Mouse (Mus musculus) myocyte (in vitro differentiated cells): Measurements from ENCODE around the gene Tnfsf13.

Experiments used
- E2F4 ChIP-seq: IDR thresholded peaks from one replicate; pipeline ENCODE4 v1.6.1; 2011; ENCODE audit warnings: mild to moderate bottlenecking, control low read depth, moderate library complexity; ENCODE audit not compliant: insufficient read depth
- MAX ChIP-seq: IDR thresholded peaks from one replicate; pipeline ENCODE4 v1.6.1; 2011; ENCODE audit warnings: low read depth, mild to moderate bottlenecking, control low read depth
- POLR2A ChIP-seq: IDR thresholded peaks from one replicate; pipeline ENCODE4 v1.6.1; 2011; ENCODE audit warnings: low read depth, mild to moderate bottlenecking, control low read depth, moderate library complexity; ENCODE audit not compliant: insufficient read length
- POLR2AphosphoS2 ChIP-seq: IDR thresholded peaks from one replicate; pipeline ENCODE4 v1.6.1; 2011; ENCODE audit warnings: low read depth, control low read depth; ENCODE audit not compliant: insufficient read length
- REST ChIP-seq: IDR thresholded peaks from one replicate; pipeline ENCODE4 v1.6.1; 2011; ENCODE audit warnings: mild to moderate bottlenecking, control low read depth, moderate library complexity; ENCODE audit not compliant: insufficient read depth, insufficient read length
- USF1 ChIP-seq: IDR thresholded peaks from one replicate; pipeline ENCODE4 v1.6.1; 2011; ENCODE audit warnings: low read depth, mild to moderate bottlenecking, control low read depth, moderate library complexity

GRCm38 (mm10) chr11:69686377-69686776, 793 bp upstream of the Tnfsf13 start:
- no peak for TF ChIP-seq REST
- no peak for TF ChIP-seq USF1
- TF ChIP-seq POLR2AphosphoS2, result no peak
- TF ChIP-seq MAX, result no peak
- no peak for TF ChIP-seq POLR2A
- no peak for TF ChIP-seq E2F4
